Mouse (Mus musculus) testis, postnatal 14 days (tissue): ENCODE data around the gene Myl6b.
A peak's percentile ranks its signal among the peaks of the same experiment; 100 is the strongest.
"Not testable (repeated sequence)": the region's sequence is repeated elsewhere in the genome, so short reads cannot be mapped to it uniquely, and the experiment has no call there.

Source experiments
- DNase-seq: peaks from one replicate; pipeline ENCODE4 v3.0.0; 2021; ENCODE audit warnings: low spot score

Gene Myl6b

GRCm38 (mm10) chr10:128493695-128494666, 4.5 kb downstream of the Myl6b start, which contains the start of gene Myl6:
Myl6 (minus strand) TSS chr10:128494145.
- DNase-seq: peak; percentile 97

- DNase-seq: no peak
These were observed 5.2 kb downstream of the Myl6b start for GRCm38 (mm10) chr10:128493319-128493694.

GRCm38 (mm10) chr10:128492633-128493311, 5.7 kb downstream of the Myl6b start:
- DNase-seq: peak; percentile 72

- DNase-seq: not testable (repeated sequence)
These were observed 6.4 kb downstream of the Myl6b start for GRCm38 (mm10) chr10:128492051-128492450.

GRCm38 (mm10) chr10:128491495-128491894, 7.0 kb downstream of the Myl6b start:
- DNase-seq: no peak

- no peak for DNase-seq
These were observed 7.6 kb downstream of the Myl6b start for GRCm38 (mm10) chr10:128490912-128491311.

GRCm38 (mm10) chr10:128490232-128490631, 8.3 kb downstream of the Myl6b start:
- DNase-seq: no peak

GRCm38 (mm10) chr10:128489785-128490184, 8.7 kb downstream of the Myl6b start:
- no peak for DNase-seq

- DNase-seq: no peak
These were observed 9.1 kb downstream of the Myl6b start for GRCm38 (mm10) chr10:128489380-128489779.

GRCm38 (mm10) chr10:128488776-128489175, 9.7 kb downstream of the Myl6b start:
- no peak for DNase-seq

- no peak for DNase-seq
These were observed 10.4 kb downstream of the Myl6b start for GRCm38 (mm10) chr10:128487861-128488712.

GRCm38 (mm10) chr10:128486370-128486769, 12.1 kb downstream of the Myl6b start:
- DNase-seq: no peak

GRCm38 (mm10) chr10:128474366-128474765, 24.1 kb downstream of the Myl6b start:
- DNase-seq: no peak

GRCm38 (mm10) chr10:128460270-128460630, 38.2 kb downstream of the Myl6b start:
- DNase-seq: no peak

GRCm38 (mm10) chr10:128459409-128460269, 38.8 kb downstream of the Myl6b start:
- DNase-seq: peak; percentile 63

- DNase-seq: peak; percentile 84
These were observed 39.6 kb downstream of the Myl6b start, which contains the start of gene Smarcc2 for GRCm38 (mm10) chr10:128458719-128459408. Smarcc2 (plus strand) TSS chr10:128459248.

GRCm38 (mm10) chr10:128458348-128458718, 40.2 kb downstream of the Myl6b start:
- DNase-seq: peak; percentile 84

GRCm38 (mm10) chr10:128457676-128458075, 40.8 kb downstream of the Myl6b start:
- DNase-seq: no peak

- DNase-seq: no peak
These were observed 43.2 kb downstream of the Myl6b start for GRCm38 (mm10) chr10:128455280-128455679.

- DNase-seq: no peak
These were observed 44.0 kb downstream of the Myl6b start for GRCm38 (mm10) chr10:128454471-128454870.
